Mouse (Mus musculus) liver, adult 2 months (tissue): ENCODE measurements around the gene Klhdc8a. TPM values are rescaled to one million over a fixed set of nuclear protein-coding genes. Genes with fewer than 3 reads are reported as not detected.

Experiments
- DNase-seq: peaks from one replicate; pipeline ENCODE4 v3.0.0-alpha.2; 2011; ENCODE audit warnings: low read depth, low spot score; ENCODE audit errors: extremely low read depth
- H3K27ac ChIP-seq: fragments of 200-500 bp; replicated peaks from 2 replicates; pipeline ENCODE4 v1.5.1; 2012; ENCODE audit warnings: low read depth, mild to moderate bottlenecking, control low read depth, inconsistent platforms, low read length; ENCODE audit not compliant: insufficient read depth
- H3K27me3 ChIP-seq: fragments of 200-500 bp; 2 replicates; pipeline ENCODE4 v1.6.1; 2012; ENCODE audit warnings: mild to moderate bottlenecking, moderate library complexity, low read length, inconsistent platforms; ENCODE audit not compliant: control insufficient read depth, insufficient read depth
- H3K36me3 ChIP-seq: fragments of 200-500 bp; 2 replicates; pipeline ENCODE4 v1.6.1; 2012; ENCODE audit warnings: low read length, inconsistent platforms; ENCODE audit not compliant: control insufficient read depth, insufficient read depth
- H3K4me1 ChIP-seq: fragments of 200-500 bp; 2 replicates; pipeline ENCODE4 v1.6.1; 2011; ENCODE audit warnings: low read length; ENCODE audit not compliant: control insufficient read depth, insufficient read depth
- H3K4me3 ChIP-seq: fragments of 200-500 bp; 2 replicates; pipeline ENCODE4 v1.5.1; 2011; ENCODE audit warnings: low read depth, mild to moderate bottlenecking, control low read depth, low read length, moderate library complexity; ENCODE audit not compliant: insufficient read depth
- H3K79me2 ChIP-seq: fragments of 200-500 bp; 2 replicates; pipeline ENCODE4 v1.6.1; 2012; ENCODE audit warnings: inconsistent platforms, mild to moderate bottlenecking, low read length, moderate library complexity; ENCODE audit not compliant: control insufficient read depth, insufficient read depth
- H3K9ac ChIP-seq: fragments of 200-500 bp; 2 replicates; pipeline ENCODE4 v1.6.1; 2012; ENCODE audit warnings: low read depth, mild to moderate bottlenecking, control low read depth, inconsistent platforms, low read length
- CTCF ChIP-seq: fragments of 200-500 bp; IDR thresholded peaks from 2 replicates; pipeline ENCODE4 v1.5.1; 2011; ENCODE audit warnings: low read depth, low read length, control low read depth
- POLR2A ChIP-seq: fragments of 200-500 bp; IDR thresholded peaks from 2 replicates; pipeline ENCODE4 v1.6.1; 2011; ENCODE audit warnings: low read length, control low read depth; ENCODE audit not compliant: insufficient read depth; ENCODE audit errors: extremely low read depth
- WGBS: fragments of 180-500 bp; shearing (Covaris S2); methylation state at CpG from one replicate; pipeline ENCODE4 v1.1.7; 2018; 5-methylcytosine and 5-hydroxymethylcytosine counted together
- polyA plus RNA-seq: library from polyadenylated mRNA; depleted of rRNA; stranded (reverse); fragments of >200 nt; gene quantifications from 2 replicates; pipeline ENCODE4 v1.2.3, GENCODE M21; 2012
- total RNA-seq: library from RNA; depleted of rRNA; stranded (reverse); fragments of >200 nt; gene quantifications from 2 replicates; pipeline ENCODE4 v1.2.3, GENCODE M21; 2014

Klhdc8a gene
- total and polyA plus RNA-seq, 2 experiments, result 0.18 to 1.2 TPM

- H3K9ac ChIP-seq, result no peak overlapping the region
- WGBS, result 82% methylated on average over 8 of the region's 8 CpGs
- no peaks in the 10 kb centered on the region for H3K36me3 ChIP-seq
- H3K4me1 ChIP-seq, result no peaks in the 10 kb centered on the region
- H3K27me3 ChIP-seq, result no peaks in the 10 kb centered on the region
- no peaks in the 10 kb centered on the region for H3K79me2 ChIP-seq
- no peak for DNase-seq
- no peak for TF ChIP-seq POLR2A
- TF ChIP-seq CTCF, result no peak
- H3K4me3 ChIP-seq, result no peak overlapping the region
- H3K27ac ChIP-seq, result no peak overlapping the region
Measured at GRCm38 (mm10) chr1:132265211-132265859, 33.1 kb upstream of the Klhdc8a start.

DNA sequence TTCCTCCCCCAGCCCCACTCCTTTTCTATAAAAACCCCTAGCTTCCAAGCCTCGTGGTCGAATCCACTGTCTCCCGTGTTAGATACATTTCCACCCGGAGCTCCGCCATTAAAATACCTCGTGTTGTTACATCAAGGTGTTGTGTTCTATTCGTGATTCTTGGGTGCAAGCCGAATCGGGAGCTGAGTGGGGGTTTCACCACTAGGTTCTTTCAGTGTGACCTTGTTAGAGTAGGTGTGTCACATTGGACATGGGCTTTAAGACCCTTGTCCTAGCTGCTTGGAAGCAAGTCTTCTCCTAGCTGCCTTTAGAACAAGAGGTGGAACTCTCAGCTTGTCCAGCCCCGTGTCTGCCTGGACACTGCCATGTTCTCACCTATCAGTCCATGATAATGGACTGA is 32.5 kb upstream of the Klhdc8a start:
- no peaks in the 10 kb centered on the region for H3K36me3 ChIP-seq
- WGBS, result 89% methylated on average over 10 of the region's 10 CpGs
- no peaks in the 10 kb centered on the region for H3K4me1 ChIP-seq
- no peaks in the 10 kb centered on the region for H3K79me2 ChIP-seq
- no peak for DNase-seq
- H3K27ac ChIP-seq, result no peak overlapping the region
- no peak for TF ChIP-seq POLR2A
- TF ChIP-seq CTCF, result no peak
- no peak overlapping the region for H3K9ac ChIP-seq
- no peak overlapping the region for H3K4me3 ChIP-seq
- H3K27me3 ChIP-seq, result no peaks in the 10 kb centered on the region

GRCm38 (mm10) chr1:132266791-132267557 is 31.5 kb upstream of the Klhdc8a start:
- 48% methylated on average over 8 of the region's 8 CpGs for WGBS

GRCm38 (mm10) chr1:132267959-132268358 is 30.5 kb upstream of the Klhdc8a start:
- no peaks in the 10 kb centered on the region for H3K4me1 ChIP-seq
- 76% methylated on average over 2 of the region's 2 CpGs for WGBS
- H3K4me3 ChIP-seq, result no peak overlapping the region
- TF ChIP-seq POLR2A, result no peak
- H3K9ac ChIP-seq, result no peak overlapping the region
- DNase-seq, result no peak
- no peak overlapping the region for H3K27ac ChIP-seq
- no peaks in the 10 kb centered on the region for H3K79me2 ChIP-seq
- no peaks in the 10 kb centered on the region for H3K36me3 ChIP-seq
- H3K27me3 ChIP-seq, result no peaks in the 10 kb centered on the region

More at GRCm38 (mm10) chr1:132266791-132267557, 31.5 kb upstream of the Klhdc8a start:
- no peak overlapping the region for H3K27ac ChIP-seq
- H3K36me3 ChIP-seq, result no peaks in the 10 kb centered on the region
- TF ChIP-seq POLR2A (no peak), CTCF (no peak)
- H3K4me1 ChIP-seq, result no peaks in the 10 kb centered on the region
- H3K4me3 ChIP-seq, result no peak overlapping the region
- no peak for DNase-seq
- no peak overlapping the region for H3K9ac ChIP-seq
- H3K79me2 ChIP-seq, result no peaks in the 10 kb centered on the region
- no peaks in the 10 kb centered on the region for H3K27me3 ChIP-seq

- Histone ChIP-seq H3K79me2 (no peaks in the 10 kb centered on the region), H3K4me3 (no peak overlapping the region), H3K9ac (no peak overlapping the region), H3K36me3 (no peaks in the 10 kb centered on the region), H3K4me1 (no peaks in the 10 kb centered on the region), H3K27me3 (no peaks in the 10 kb centered on the region), H3K27ac (no peak overlapping the region)
- 80% methylated on average over 7 of the region's 7 CpGs for WGBS
- no peak for DNase-seq
- no peak for TF ChIP-seq CTCF
Measured at GRCm38 (mm10) chr1:132268418-132269060, 29.9 kb upstream of the Klhdc8a start.
